8 mouse cellular contexts compared by ENCODE assay signal in genomic region chr5:65763088-65763915, GRCm38 (mm10). TPM values are rescaled to one million over a fixed set of nuclear protein-coding genes. Genes with fewer than 3 reads are reported as not detected.
DNase-seq lines count a peak whose midpoint lies in the region; ATAC-seq lines count a peak whose summit lies in the region.

Gene N4bp2, plus strand, starts transcription at chr5:65763521.

- peak within 1 kb of the TSS; percentile 51 for H3K4me2 ChIP-seq in intestine, embryonic 14.5 days (ENCODE audit: low read length)

- H3K9ac ChIP-seq in intestine, embryonic 14.5 days (ENCODE audit: low read length) = peak within 1 kb of the TSS; percentile 100

- no peaks in the 10 kb centered on the region for H3K9me3 ChIP-seq in intestine, embryonic 14.5 days (ENCODE audit: control insufficient read depth, low read length)

- under 1% methylated on average over 73 of the region's 80 CpGs for WGBS in intestine, embryonic 14.5 days

- H3K4me3 ChIP-seq in intestine, embryonic 14.5 days (ENCODE audit: low read depth, low read length) = peak within 1 kb of the TSS; percentile 86

- DNase-seq in adrenal gland, adult 18-20 months (ENCODE audit: low spot score in 2 of 2) = peak; percentile 71 to 72
- peak; percentile 77 for DNase-seq in embryo, embryonic 11 days
- peak; percentile 75 for DNase-seq in gastrocnemius, postnatal 25 days
- DNase-seq in intestine, embryonic 14.5 days (ENCODE audit: low spot score) = peak; percentile 85
- peak; percentile 46 to 61 for DNase-seq in left cerebral cortex, postnatal 25 days (ENCODE audit: low spot score in 2 of 2)
- peak; percentile 76 for DNase-seq in mesoderm, embryonic 11.5 days (ENCODE audit: low read depth, low spot score)
- peak; percentile 21 to 30 for DNase-seq in right cerebral cortex, postnatal 36 days (ENCODE audit: low spot score in 2 of 2)

- intact Hi-C loops in left cerebral cortex, postnatal 25 days (cut with DNase I) = loop anchor here (1.0 to 10.0 kb wide), 5 partner anchors 39 to 369 kb away; partner anchors contain the start of genes Lias, Pds5a, Rpl9 and Smim14

- ATAC-seq in intestine, embryonic 14.5 days (replicated peaks; ENCODE audit: low FRiP score, low TSS enrichment, low read depth) = peak; percentile 45
- no peak for ATAC-seq in activated CD4-positive, CD25-positive, alpha-beta regulatory T cell, adult 4 months

- H3K27me3 ChIP-seq in intestine, embryonic 14.5 days (replicated peaks; ENCODE audit: control insufficient read depth, insufficient read depth, low read length) = no peaks in the 10 kb centered on the region

- H3K4me1 ChIP-seq in intestine, embryonic 14.5 days (replicated peaks; ENCODE audit: control insufficient read depth, insufficient read depth, low read length) = peaks cover 11% of the 10 kb centered on the region

- H3K36me3 ChIP-seq in intestine, embryonic 14.5 days (ENCODE audit: control insufficient read depth, insufficient read depth, low read length) = no peaks in the 10 kb centered on the region; the same call in 1 of the 2 replicates

- peak within 1 kb of the TSS; percentile 100 for H3K27ac ChIP-seq in intestine, embryonic 14.5 days (ENCODE audit: low read depth)

RNA-seq across cellular contexts. Expression of gene N4bp2, which starts in this region (rescaled TPM):
- total RNA-seq in adrenal gland, adult 18-20 months (2021) = 10 to 100 TPM in 1 of 2 experiments, 1 to 10 TPM in 1; 8.1 to 12.0 TPM
- 1 to 10 TPM; 8.1 to 9.3 TPM for total RNA-seq in gastrocnemius, postnatal 25 days (2021)
- 41.0 and 43.4 TPM in 2 replicates for polyA plus RNA-seq in intestine, embryonic 14.5 days (2014; fragmentation: Nextera tagmentation; extraction: Ambion mirVana)
- total RNA-seq in left cerebral cortex, postnatal 25 days (2021) = 10 to 100 TPM in 1 of 2 experiments, 1 to 10 TPM in 1; 8.3 to 10.5 TPM
- 10 to 100 TPM in 1 of 2 experiments, 1 to 10 TPM in 1; 7.8 to 15.6 TPM for polyA plus RNA-seq in activated CD4-positive, CD25-positive, alpha-beta regulatory T cell, adult 4 months (2017; shearing (Covaris generic))

Comparison
In these comparisons a context has a peak if more than half of its experiments do, and no peak if none do; other contexts are left out.
1. DNase-seq: peak in every context shown above with its lines; median percentile 85 in intestine, embryonic 14.5 days; 77 in embryo, embryonic 11 days; 76 in mesoderm, embryonic 11.5 days; 75 in gastrocnemius, postnatal 25 days; 72 in adrenal gland, adult 18-20 months; 54 in left cerebral cortex, postnatal 25 days; 26 in right cerebral cortex, postnatal 36 days.